Mouse (Mus musculus): ENCODE measurements around the gene Tnpo1. TPM values are rescaled to one million over a fixed set of nuclear protein-coding genes. Genes with fewer than 3 reads are reported as not detected.
A peak's percentile ranks its signal among the peaks of the same experiment; 100 is the strongest.

Gene Tnpo1
- polyA plus RNA-seq, 1 experiment from 2014 or later: 32.2 TPM

- Histone ChIP-seq H3K4me3 (ENCODE audit: low read depth, low read length) (peak overlapping the region; percentile 88), H3K27me3 (replicated peaks; ENCODE audit: control insufficient read depth, insufficient read depth, low read length) (no peaks in the 10 kb centered on the region), H3K27ac (ENCODE audit: low read depth, low read length) (no peak overlapping the region), H3K9ac (ENCODE audit: low read depth, low read length) (no peak overlapping the region), H3K4me2 (peak overlapping the region; percentile 77), H3K36me3 (ENCODE audit: control insufficient read depth, insufficient read depth, low read length) (peaks cover 12% of the 10 kb centered on the region), H3K4me1 (replicated peaks; ENCODE audit: control insufficient read depth, insufficient read depth, low read length) (peaks cover 39% of the 10 kb centered on the region), H3K9me3 (ENCODE audit: control insufficient read depth, low read length) (no peaks in the 10 kb centered on the region)
- DNase-seq (ENCODE audit: low spot score) (no peak), ATAC-seq (replicated peaks; ENCODE audit: low FRiP score) (no peak)
- 31% methylated on average over 8 of the region's 8 CpGs for WGBS
Measured at GRCm38 (mm10) chr13:98891443-98891842, 34.7 kb downstream of the Tnpo1 start.

DNA sequence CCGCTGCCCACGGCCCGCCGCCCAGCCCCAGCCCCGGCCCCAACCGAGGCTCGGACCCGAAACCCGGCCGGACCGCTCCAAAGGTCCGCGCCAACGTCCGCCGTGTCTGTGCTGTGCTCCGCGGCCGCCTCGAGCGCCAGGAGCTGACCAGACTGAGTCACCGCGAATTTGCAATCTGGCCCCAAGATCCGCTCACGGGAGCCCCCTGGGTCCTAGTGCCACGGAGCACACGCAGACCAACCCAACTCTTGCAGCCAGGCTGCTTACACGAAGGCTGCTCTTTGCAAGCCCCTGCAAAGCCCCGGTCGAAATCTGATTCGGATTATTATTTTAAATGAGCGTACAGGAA is 35.3 kb downstream of the Tnpo1 start:
- no peaks in the 10 kb centered on the region for H3K27me3 ChIP-seq (replicated peaks; ENCODE audit: control insufficient read depth, insufficient read depth, low read length)
- DNase-seq (ENCODE audit: low spot score): peak; percentile 88
- WGBS: under 1% methylated on average over 32 of the region's 32 CpGs
- ATAC-seq (replicated peaks; ENCODE audit: low FRiP score): peak; percentile 84
- peak overlapping the region; percentile 92 for H3K27ac ChIP-seq (ENCODE audit: low read depth, low read length)
- H3K4me1 ChIP-seq (replicated peaks; ENCODE audit: control insufficient read depth, insufficient read depth, low read length): peaks cover 33% of the 10 kb centered on the region
- no peaks in the 10 kb centered on the region for H3K9me3 ChIP-seq (ENCODE audit: control insufficient read depth, low read length)
- H3K36me3 ChIP-seq (ENCODE audit: control insufficient read depth, insufficient read depth, low read length): peaks cover 15% of the 10 kb centered on the region
- peak overlapping the region; percentile 88 for H3K4me3 ChIP-seq (ENCODE audit: low read depth, low read length)
- peak overlapping the region; percentile 77 for H3K4me2 ChIP-seq
- peak overlapping the region; percentile 95 for H3K9ac ChIP-seq (ENCODE audit: low read depth, low read length)

- H3K4me2 ChIP-seq: peak overlapping the region; percentile 77
- no peaks in the 10 kb centered on the region for H3K27me3 ChIP-seq (replicated peaks; ENCODE audit: control insufficient read depth, insufficient read depth, low read length)
- H3K9me3 ChIP-seq (ENCODE audit: control insufficient read depth, low read length): no peaks in the 10 kb centered on the region
- peak overlapping the region; percentile 88 for H3K4me3 ChIP-seq (ENCODE audit: low read depth, low read length)
- peak overlapping the region; percentile 95 for H3K9ac ChIP-seq (ENCODE audit: low read depth, low read length)
- peaks cover 20% of the 10 kb centered on the region for H3K36me3 ChIP-seq (ENCODE audit: control insufficient read depth, insufficient read depth, low read length)
- peak; percentile 79 for DNase-seq (ENCODE audit: low spot score)
- H3K27ac ChIP-seq (ENCODE audit: low read depth, low read length): peak overlapping the region; percentile 92
- under 1% methylated on average over 68 of the region's 71 CpGs for WGBS
- ATAC-seq (replicated peaks; ENCODE audit: low FRiP score): peak; percentile 82
- H3K4me1 ChIP-seq (replicated peaks; ENCODE audit: control insufficient read depth, insufficient read depth, low read length): peaks cover 30% of the 10 kb centered on the region
Measured at GRCm38 (mm10) chr13:98890137-98890870, 35.9 kb downstream of the Tnpo1 start.

GRCm38 (mm10) chr13:98889211-98889610 is 37.0 kb downstream of the Tnpo1 start:
- no peak overlapping the region for H3K9ac ChIP-seq (ENCODE audit: low read depth, low read length)
- H3K4me1 ChIP-seq (replicated peaks; ENCODE audit: control insufficient read depth, insufficient read depth, low read length): peaks cover 26% of the 10 kb centered on the region
- H3K27me3 ChIP-seq (replicated peaks; ENCODE audit: control insufficient read depth, insufficient read depth, low read length): no peaks in the 10 kb centered on the region
- DNase-seq (ENCODE audit: low spot score) (no peak), ATAC-seq (replicated peaks; ENCODE audit: low FRiP score) (no peak)
- H3K27ac ChIP-seq (ENCODE audit: low read depth, low read length): no peak overlapping the region
- WGBS: 90% methylated on average over 11 of the region's 12 CpGs
- peak overlapping the region; percentile 77 for H3K4me2 ChIP-seq
- H3K9me3 ChIP-seq (ENCODE audit: control insufficient read depth, low read length): no peaks in the 10 kb centered on the region
- H3K36me3 ChIP-seq (ENCODE audit: control insufficient read depth, insufficient read depth, low read length): peaks cover 24% of the 10 kb centered on the region
- H3K4me3 ChIP-seq (ENCODE audit: low read depth, low read length): peak overlapping the region; percentile 15; the same call in 1 of the 2 replicates

- H3K9ac ChIP-seq (ENCODE audit: low read depth, low read length): no peak overlapping the region
- H3K4me1 ChIP-seq (replicated peaks; ENCODE audit: control insufficient read depth, insufficient read depth, low read length): 0 out of 2 replicates have a peak, but pooled peaks cover 2% of the 10 kb centered on the region
- no peaks in the 10 kb centered on the region for H3K27me3 ChIP-seq (replicated peaks; ENCODE audit: control insufficient read depth, insufficient read depth, low read length)
- peaks cover 59% of the 10 kb centered on the region for H3K36me3 ChIP-seq (ENCODE audit: control insufficient read depth, insufficient read depth, low read length)
- 93% methylated on average over 5 of the region's 5 CpGs for WGBS
- no peak for ATAC-seq (replicated peaks; ENCODE audit: low FRiP score)
- H3K4me3 ChIP-seq (ENCODE audit: low read depth, low read length): no peak overlapping the region
- no peak for DNase-seq (ENCODE audit: low spot score)
- H3K27ac ChIP-seq (ENCODE audit: low read depth, low read length): no peak overlapping the region
- H3K4me2 ChIP-seq: no peak overlapping the region
- H3K9me3 ChIP-seq (ENCODE audit: control insufficient read depth, low read length): no peaks in the 10 kb centered on the region
Measured at GRCm38 (mm10) chr13:98883774-98884173, 42.4 kb downstream of the Tnpo1 start.

DNA sequence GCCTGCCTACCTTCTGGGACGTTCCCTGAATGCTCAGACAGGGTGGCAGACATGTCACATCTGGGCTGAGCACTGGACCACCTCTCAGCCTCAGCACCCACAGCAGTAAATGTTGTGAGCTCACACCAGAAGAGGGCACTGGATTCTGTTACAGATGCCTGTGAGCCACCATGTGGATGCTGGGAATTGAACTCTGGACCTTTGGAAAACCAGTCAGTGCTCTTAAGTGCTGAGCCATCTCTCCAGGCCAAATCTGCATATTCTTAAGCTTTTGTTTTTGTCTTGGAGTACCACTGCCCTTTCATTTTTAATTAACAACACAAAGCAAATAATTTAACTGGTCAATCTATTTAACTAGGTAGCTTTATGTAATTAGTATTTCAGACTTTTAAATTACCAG is 44.2 kb downstream of the Tnpo1 start:
- no peaks in the 10 kb centered on the region for H3K9me3 ChIP-seq (ENCODE audit: control insufficient read depth, low read length)
- no peak for DNase-seq (ENCODE audit: low spot score)
- H3K4me2 ChIP-seq: no peak overlapping the region
- H3K9ac ChIP-seq (ENCODE audit: low read depth, low read length): no peak overlapping the region
- no peaks in the 10 kb centered on the region for H3K27me3 ChIP-seq (replicated peaks; ENCODE audit: control insufficient read depth, insufficient read depth, low read length)
- peaks cover 59% of the 10 kb centered on the region for H3K36me3 ChIP-seq (ENCODE audit: control insufficient read depth, insufficient read depth, low read length)
- no peak overlapping the region for H3K27ac ChIP-seq (ENCODE audit: low read depth, low read length)
- 78% methylated on average over 1 of the region's 1 CpGs for WGBS
- no peak for ATAC-seq (replicated peaks; ENCODE audit: low FRiP score)
- H3K4me1 ChIP-seq (replicated peaks; ENCODE audit: control insufficient read depth, insufficient read depth, low read length): no peaks in the 10 kb centered on the region
- H3K4me3 ChIP-seq (ENCODE audit: low read depth, low read length): no peak overlapping the region

DNA sequence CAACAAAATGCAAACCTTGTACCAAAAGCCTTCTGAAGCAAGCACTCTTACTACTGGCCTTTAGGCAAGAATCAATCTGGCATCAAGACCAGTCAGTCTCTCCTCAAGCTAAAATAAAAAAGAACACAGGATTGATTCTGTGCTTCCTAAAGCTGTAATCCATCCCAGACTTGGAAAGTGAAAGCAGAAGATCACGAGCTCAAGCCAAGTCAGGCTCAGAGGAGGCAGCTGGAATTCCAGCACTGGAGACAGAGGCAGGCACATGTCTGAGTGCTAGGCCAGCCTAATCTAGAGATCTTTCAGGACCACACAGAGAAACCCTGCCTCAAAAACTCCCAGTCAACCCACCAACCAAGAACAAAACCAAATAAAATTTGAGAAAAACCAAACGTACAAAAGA is 45.8 kb downstream of the Tnpo1 start:
- Histone ChIP-seq H3K9me3 (ENCODE audit: control insufficient read depth, low read length) (no peaks in the 10 kb centered on the region), H3K36me3 (ENCODE audit: control insufficient read depth, insufficient read depth, low read length) (peaks cover 47% of the 10 kb centered on the region), H3K4me2 (no peak overlapping the region), H3K27ac (ENCODE audit: low read depth, low read length) (no peak overlapping the region), H3K27me3 (replicated peaks; ENCODE audit: control insufficient read depth, insufficient read depth, low read length) (no peaks in the 10 kb centered on the region), H3K9ac (ENCODE audit: low read depth, low read length) (no peak overlapping the region), H3K4me1 (replicated peaks; ENCODE audit: control insufficient read depth, insufficient read depth, low read length) (no peaks in the 10 kb centered on the region), H3K4me3 (ENCODE audit: low read depth, low read length) (no peak overlapping the region)
- 79% methylated on average over 2 of the region's 2 CpGs for WGBS
- no peak for ATAC-seq (replicated peaks; ENCODE audit: low FRiP score)
- no peak for DNase-seq (ENCODE audit: low spot score)

GRCm38 (mm10) chr13:98879422-98879821 is 46.8 kb downstream of the Tnpo1 start:
- Histone ChIP-seq H3K36me3 (ENCODE audit: control insufficient read depth, insufficient read depth, low read length) (peaks cover 51% of the 10 kb centered on the region), H3K27ac (ENCODE audit: low read depth, low read length) (no peak overlapping the region), H3K27me3 (replicated peaks; ENCODE audit: control insufficient read depth, insufficient read depth, low read length) (no peaks in the 10 kb centered on the region), H3K4me2 (no peak overlapping the region), H3K9ac (ENCODE audit: low read depth, low read length) (no peak overlapping the region), H3K9me3 (ENCODE audit: control insufficient read depth, low read length) (no peaks in the 10 kb centered on the region), H3K4me3 (ENCODE audit: low read depth, low read length) (no peak overlapping the region), H3K4me1 (replicated peaks; ENCODE audit: control insufficient read depth, insufficient read depth, low read length) (no peaks in the 10 kb centered on the region)
- no peak for ATAC-seq (replicated peaks; ENCODE audit: low FRiP score)
- DNase-seq (ENCODE audit: low spot score): no peak
- 96% methylated on average over 6 of the region's 6 CpGs for WGBS

DNA sequence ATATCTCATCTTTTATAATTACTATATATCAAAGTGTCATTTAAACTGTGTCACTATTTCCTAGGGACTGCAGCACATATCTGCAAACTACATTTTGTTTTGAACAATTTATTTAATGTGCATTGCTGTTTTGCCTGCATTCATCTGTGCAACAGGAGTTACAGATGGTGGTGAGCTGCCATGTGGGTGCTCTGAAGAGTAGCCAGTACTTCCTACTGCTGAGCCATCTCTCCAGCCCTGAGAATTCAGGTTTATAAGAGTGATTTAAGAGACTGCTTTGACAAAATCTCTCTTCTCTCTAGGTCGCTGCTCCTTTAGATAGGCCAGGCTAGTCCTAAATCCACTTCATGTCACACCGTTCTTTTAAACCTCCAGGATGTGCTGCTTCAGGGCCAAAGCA is 49.0 kb downstream of the Tnpo1 start:
- no peak overlapping the region for H3K27ac ChIP-seq (ENCODE audit: low read depth, low read length)
- no peak for ATAC-seq (replicated peaks; ENCODE audit: low FRiP score)
- no peaks in the 10 kb centered on the region for H3K4me1 ChIP-seq (replicated peaks; ENCODE audit: control insufficient read depth, insufficient read depth, low read length)
- no peak overlapping the region for H3K9ac ChIP-seq (ENCODE audit: low read depth, low read length)
- no peaks in the 10 kb centered on the region for H3K9me3 ChIP-seq (ENCODE audit: control insufficient read depth, low read length)
- no peak overlapping the region for H3K4me3 ChIP-seq (ENCODE audit: low read depth, low read length)
- peaks cover 47% of the 10 kb centered on the region for H3K36me3 ChIP-seq (ENCODE audit: control insufficient read depth, insufficient read depth, low read length)
- H3K4me2 ChIP-seq: no peak overlapping the region
- WGBS: 94% methylated on average over 2 of the region's 2 CpGs
- DNase-seq (ENCODE audit: low spot score): no peak
- no peaks in the 10 kb centered on the region for H3K27me3 ChIP-seq (replicated peaks; ENCODE audit: control insufficient read depth, insufficient read depth, low read length)
